Mouse (Mus musculus): ENCODE results near the gene Dnajc8.

Gene Dnajc8

GRCm38 (mm10) chr4:132535406-132536121 is at the start of gene Dnajc8:
TSS of gene Dnajc8 (plus strand) at chr4:132535550.
- DNase-seq, result peak; percentile 96

GRCm38 (mm10) chr4:132488521-132488920 is 46.8 kb upstream of the Dnajc8 start:
- DNase-seq, result no peak

GRCm38 (mm10) chr4:132488976-132489375 is 46.4 kb upstream of the Dnajc8 start:
- DNase-seq, result no peak

- DNase-seq, result no peak
Observed at GRCm38 (mm10) chr4:132490273-132491010, 44.9 kb upstream of the Dnajc8 start.

GRCm38 (mm10) chr4:132491057-132491456 is 44.3 kb upstream of the Dnajc8 start:
- DNase-seq, result no peak

- DNase-seq, result peak; percentile 48
Observed at GRCm38 (mm10) chr4:132491748-132492147, 43.6 kb upstream of the Dnajc8 start.

- no peak for DNase-seq
Observed at GRCm38 (mm10) chr4:132492178-132493060, 42.9 kb upstream of the Dnajc8 start.

- DNase-seq, result no peak
Observed at GRCm38 (mm10) chr4:132494271-132494918, 41.0 kb upstream of the Dnajc8 start.

GRCm38 (mm10) chr4:132501639-132502038 is 33.7 kb upstream of the Dnajc8 start:
- no peak for DNase-seq

- peak; percentile 65 for DNase-seq
Observed at GRCm38 (mm10) chr4:132503344-132503743, 32.0 kb upstream of the Dnajc8 start.

GRCm38 (mm10) chr4:132505034-132505738 is 30.2 kb upstream of the Dnajc8 start:
- DNase-seq, result peak; percentile 59

- DNase-seq, result no peak
Observed at GRCm38 (mm10) chr4:132505800-132506199, 29.6 kb upstream of the Dnajc8 start.

GRCm38 (mm10) chr4:132506250-132506649 is 29.1 kb upstream of the Dnajc8 start:
- DNase-seq, result no peak

GRCm38 (mm10) chr4:132507210-132507609 is 28.1 kb upstream of the Dnajc8 start:
- no peak for DNase-seq

GRCm38 (mm10) chr4:132509621-132510296 is 25.6 kb upstream of the Dnajc8 start:
- peak; percentile 74 for DNase-seq

GRCm38 (mm10) chr4:132510352-132510798 is 25.0 kb upstream of the Dnajc8 start, which contains the start of gene Sesn2:
TSS of gene Sesn2 (minus strand) at chr4:132510501.
- peak; percentile 99 for DNase-seq

- DNase-seq, result no peak
Observed at GRCm38 (mm10) chr4:132512080-132512479, 23.3 kb upstream of the Dnajc8 start.

GRCm38 (mm10) chr4:132513395-132514273 is 21.7 kb upstream of the Dnajc8 start:
- DNase-seq, result peak; percentile 71

- peak; percentile 93 for DNase-seq
Observed at GRCm38 (mm10) chr4:132514555-132515135, 20.7 kb upstream of the Dnajc8 start.

Data from liver (tissue).